In the genomic region with DNA sequence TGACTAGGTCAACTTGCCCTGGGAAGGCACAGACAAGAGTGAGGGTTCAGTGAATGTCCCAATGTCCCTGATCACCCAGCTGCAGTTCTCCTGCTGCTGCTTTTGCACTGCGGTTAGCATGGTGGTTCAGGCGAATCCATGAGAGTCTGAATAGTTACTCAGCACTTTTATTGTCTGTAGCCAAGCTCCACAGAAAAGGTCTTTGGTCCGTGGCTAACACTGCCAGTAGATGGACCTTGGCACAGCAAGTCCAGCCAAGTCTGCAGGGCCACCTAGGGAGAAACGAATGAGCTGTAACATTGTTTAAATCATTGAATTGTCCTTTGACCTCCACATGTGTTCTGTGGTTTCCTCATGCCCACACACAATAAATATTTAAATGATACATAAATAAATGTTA, we compare ENCODE assay signal across 13 mouse cellular contexts. TPM values are rescaled to one million over a fixed set of nuclear protein-coding genes. Genes with fewer than 3 reads are reported as not detected.
A peak's percentile ranks its signal among the peaks of the same experiment; 100 is the strongest.
DNase-seq lines count a peak whose midpoint lies in the region; ATAC-seq and TF ChIP-seq lines count a peak whose summit lies in the region.
"Had no signal": no experiment of that assay in that cellular context is flagged by ENCODE, and none has a peak within 500 bp of the region (broad histone marks: within the 10 kb centered on the region; RNA-seq: fewer than 3 reads in every experiment).

No protein-coding gene starts in this region.

- no peaks in the 10 kb centered on the region for H3K27me3 ChIP-seq in neural tube, embryonic 11.5 days (ENCODE audit: control insufficient read depth, insufficient read depth, low read length)
- H3K27me3 ChIP-seq in neural tube, embryonic 15.5 days (replicated peaks), result no peaks in the 10 kb centered on the region
- no peaks in the 10 kb centered on the region for H3K27me3 ChIP-seq in kidney, adult 2 months (replicated peaks; ENCODE audit: control insufficient read depth, insufficient read depth, low read length)

- no peak overlapping the region for H3K9ac ChIP-seq in neural tube, embryonic 11.5 days (ENCODE audit: low read length)
- no peak overlapping the region for H3K9ac ChIP-seq in neural tube, embryonic 15.5 days (replicated peaks)
- H3K9ac ChIP-seq: liver, embryonic 14.5 days had no signal

- TF ChIP-seq CTCF in kidney, adult 2 months (conservative IDR thresholded peaks at IDR 0.05; ENCODE audit: insufficient read depth, insufficient read length, low read depth, low read length), result no peak

- TF ChIP-seq POLR2A in kidney, adult 2 months (IDR thresholded peaks at IDR 0.05; ENCODE audit: low read depth, low read length), result no peak

- no peaks in the 10 kb centered on the region for H3K36me3 ChIP-seq in neural tube, embryonic 11.5 days (ENCODE audit: control insufficient read depth, insufficient read depth, low read length)
- no peaks in the 10 kb centered on the region for H3K36me3 ChIP-seq in neural tube, embryonic 15.5 days
- H3K36me3 ChIP-seq in kidney, adult 2 months (ENCODE audit: control insufficient read depth, insufficient read depth, low read length), result no peaks in the 10 kb centered on the region

- no peak overlapping the region for H3K4me3 ChIP-seq in neural tube, embryonic 11.5 days (ENCODE audit: low read depth, low read length)
- no peak overlapping the region for H3K4me3 ChIP-seq in neural tube, embryonic 15.5 days (replicated peaks)
- H3K4me3 ChIP-seq in kidney, adult 2 months (ENCODE audit: insufficient read depth, low read depth, low read length), result no peak overlapping the region

- DNase-seq in heart, adult 11 months, result peak; percentile 87
- DNase-seq in heart, adult 8-10 months (ENCODE audit: low spot score), result no peak
- peak; percentile 13 for DNase-seq in neural tube, embryonic 11.5 days (ENCODE audit: low spot score)
- DNase-seq in kidney, adult 2 months, result peak; percentile 91
- DNase-seq in retina, embryonic 14.5 days (ENCODE audit: low spot score), result peak; percentile 9
- no peak for DNase-seq in spleen, adult 12 weeks (ENCODE audit: low spot score)
- DNase-seq in left cerebral cortex, postnatal 14 days (ENCODE audit: low spot score in 2 of 2), result no peak

- H3K9me3 ChIP-seq in neural tube, embryonic 11.5 days (ENCODE audit: control insufficient read depth, low read length), result no peaks in the 10 kb centered on the region
- H3K9me3 ChIP-seq in neural tube, embryonic 15.5 days (replicated peaks), result no peaks in the 10 kb centered on the region

- 21% methylated on average over 4 of the region's 4 CpGs for WGBS in neural tube, embryonic 11.5 days
- 22% methylated on average over 4 of the region's 4 CpGs for WGBS in neural tube, embryonic 15.5 days
- 27% methylated on average over 4 of the region's 4 CpGs for WGBS in kidney, adult 2 months

- no peaks in the 10 kb centered on the region for H3K4me1 ChIP-seq in neural tube, embryonic 11.5 days (ENCODE audit: control insufficient read depth, insufficient read depth, low read length)
- no peaks in the 10 kb centered on the region for H3K4me1 ChIP-seq in neural tube, embryonic 15.5 days
- peaks cover 22% of the 10 kb centered on the region for H3K4me1 ChIP-seq in kidney, adult 2 months (ENCODE audit: control insufficient read depth, insufficient read depth, low read length)

- no peak for ATAC-seq in neural tube, embryonic 11.5 days (ENCODE audit: insufficient read depth, low FRiP score, low TSS enrichment)
- no peak for ATAC-seq in neural tube, embryonic 15.5 days (ENCODE audit: low FRiP score)

- no peak overlapping the region for H3K27ac ChIP-seq in neural tube, embryonic 11.5 days (ENCODE audit: low read depth, low read length)
- no peak overlapping the region for H3K27ac ChIP-seq in neural tube, embryonic 15.5 days (replicated peaks)
- peak overlapping the region; percentile 92 for H3K27ac ChIP-seq in kidney, adult 2 months (ENCODE audit: insufficient read depth, low read depth, low read length)
- H3K27ac ChIP-seq: liver, embryonic 14.5 days had no signal

- intact Hi-C loops in left cerebral cortex, postnatal 14 days (cut with DNase I), result no loop called here

- H3K4me2 ChIP-seq in neural tube, embryonic 11.5 days (ENCODE audit: low read depth), result no peak overlapping the region
- no peak overlapping the region for H3K4me2 ChIP-seq in neural tube, embryonic 15.5 days

RNA-seq across cellular contexts. Expression of gene Gnat3, which starts 33.9 kb away (rescaled TPM):
- total RNA-seq in heart, adult 8-10 months (2022), result under 1 TPM; 0.44 to 0.66 (median 0.53) TPM
- 0.58 and 1.2 TPM in 2 replicates for polyA plus RNA-seq in neural tube, embryonic 11.5 days (2014; fragmentation: Nextera tagmentation; extraction: Ambion mirVana)
- polyA plus RNA-seq in neural tube, embryonic 15.5 days (2015; fragmentation: Nextera tagmentation; extraction: Ambion mirVana), result 0.31 TPM in 1 of 2 replicates, not detected in the other
- polyA plus RNA-seq in kidney, adult 2 months (2012; rRNA removed), result not detected in 2 replicates
- not detected for total RNA-seq in left cerebral cortex, postnatal 14 days (2021)
- total RNA-seq: hematopoietic stem cell, adult 5-6 weeks; monocyte, adult 5-6 weeks had no signal
- polyA plus RNA-seq: cortical plate, adult 2 months; forebrain, embryonic 11.5 days; liver, embryonic 14.5 days had no signal

RNA-seq across cellular contexts. Expression of gene Cd36, which starts 39.9 kb away (rescaled TPM):
- 1,000 to 10,000 TPM; 1,805 to 2,010 (median 1,953) TPM for total RNA-seq in heart, adult 8-10 months (2022)
- 2.4 and 5.9 TPM in 2 replicates for polyA plus RNA-seq in neural tube, embryonic 11.5 days (2014; fragmentation: Nextera tagmentation; extraction: Ambion mirVana)
- 3.0 and 6.5 TPM in 2 replicates for polyA plus RNA-seq in neural tube, embryonic 15.5 days (2015; fragmentation: Nextera tagmentation; extraction: Ambion mirVana)
- polyA plus RNA-seq in kidney, adult 2 months (2012; rRNA removed), result 41.4 and 43.8 TPM in 2 replicates
- 1 to 10 TPM; 2.8 to 3.6 TPM for total RNA-seq in left cerebral cortex, postnatal 14 days (2021)

Comparison
In these comparisons a context has a peak if more than half of its experiments do, and no peak if none do; other contexts are left out.
1. DNase-seq: peak in heart, adult 11 months (single experiment), neural tube, embryonic 11.5 days (single experiment), kidney, adult 2 months (single experiment) and retina, embryonic 14.5 days (single experiment); none in heart, adult 8-10 months (single experiment), spleen, adult 12 weeks (single experiment) and left cerebral cortex, postnatal 14 days (0 of 2).